Mouse (Mus musculus): ENCODE measurements around the gene Gmpr. TPM values are rescaled to one million over a fixed set of nuclear protein-coding genes. Genes with fewer than 3 reads are reported as not detected.

Gmpr gene
- polyA plus RNA-seq, 1 experiment: 7.6 TPM

- no peaks in the 10 kb centered on the region for H3K9me3 ChIP-seq (replicated peaks; ENCODE audit: control insufficient read depth, insufficient read depth, low read length, poor library complexity, severe bottlenecking)
- H3K9ac ChIP-seq (ENCODE audit: low read depth, poor library complexity, severe bottlenecking): peak overlapping the region; percentile 11; the same call in 1 of the 2 replicates
- no peaks in the 10 kb centered on the region for H3K36me3 ChIP-seq (ENCODE audit: control insufficient read depth, insufficient read depth, low read length, poor library complexity, severe bottlenecking)
- TF ChIP-seq CTCF (IDR thresholded peaks at IDR 0.05; ENCODE audit: low read depth, low read length) (no peak), EP300 (IDR thresholded peaks at IDR 0.05; ENCODE audit: insufficient read depth, low read depth, low read length) (no peak), POLR2A (IDR thresholded peaks at IDR 0.05; ENCODE audit: insufficient read depth, low read length) (no peak)
- H3K4me1 ChIP-seq (ENCODE audit: control insufficient read depth, insufficient read depth, low read length): peaks cover 3% of the 10 kb centered on the region
- H3K27ac ChIP-seq (ENCODE audit: insufficient read depth, low read length): no peak overlapping the region
- H3K27me3 ChIP-seq (ENCODE audit: control insufficient read depth, insufficient read depth, low read length, poor library complexity, severe bottlenecking): no peaks in the 10 kb centered on the region
- peak overlapping the region; percentile 28 for H3K4me3 ChIP-seq (ENCODE audit: low read depth, low read length)
These were observed 1.3 kb downstream of the Gmpr start for GRCm38 (mm10) chr13:45508495-45508894.

DNA sequence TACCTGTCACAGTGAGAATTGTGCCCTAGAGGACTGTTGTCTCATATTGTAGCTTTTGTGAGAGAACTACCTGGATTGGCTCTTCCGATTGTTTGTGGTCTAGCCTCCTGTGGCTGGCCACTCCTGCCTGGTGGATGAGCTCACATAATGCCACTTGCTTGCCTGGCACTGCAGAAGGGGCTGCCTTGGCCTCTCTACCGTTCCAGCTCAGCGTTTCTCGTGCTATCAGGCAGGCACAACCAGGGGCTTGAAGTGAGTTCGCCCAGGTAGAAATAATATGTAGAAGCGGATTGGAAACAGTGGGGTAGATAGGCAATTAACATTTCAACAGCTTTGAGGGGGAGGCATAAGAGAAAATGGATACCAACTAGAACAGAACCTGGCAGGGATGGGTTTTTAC lies 2.1 kb downstream of the Gmpr start:
- H3K4me3 ChIP-seq (ENCODE audit: low read depth, low read length): no peak overlapping the region
- no peak overlapping the region for H3K9ac ChIP-seq (ENCODE audit: low read depth, poor library complexity, severe bottlenecking)
- H3K9me3 ChIP-seq (replicated peaks; ENCODE audit: control insufficient read depth, insufficient read depth, low read length, poor library complexity, severe bottlenecking): no peaks in the 10 kb centered on the region
- H3K36me3 ChIP-seq (ENCODE audit: control insufficient read depth, insufficient read depth, low read length, poor library complexity, severe bottlenecking): no peaks in the 10 kb centered on the region
- H3K27ac ChIP-seq (ENCODE audit: insufficient read depth, low read length): no peak overlapping the region
- H3K4me1 ChIP-seq (ENCODE audit: control insufficient read depth, insufficient read depth, low read length): peaks cover 3% of the 10 kb centered on the region
- no peaks in the 10 kb centered on the region for H3K27me3 ChIP-seq (ENCODE audit: control insufficient read depth, insufficient read depth, low read length, poor library complexity, severe bottlenecking)
- TF ChIP-seq EP300 (IDR thresholded peaks at IDR 0.05; ENCODE audit: insufficient read depth, low read depth, low read length): no peak
- no peak for TF ChIP-seq POLR2A (IDR thresholded peaks at IDR 0.05; ENCODE audit: insufficient read depth, low read length)
- TF ChIP-seq CTCF (IDR thresholded peaks at IDR 0.05; ENCODE audit: low read depth, low read length): no peak

- Histone ChIP-seq H3K4me3 (ENCODE audit: low read depth, low read length) (no peak overlapping the region), H3K27me3 (ENCODE audit: control insufficient read depth, insufficient read depth, low read length, poor library complexity, severe bottlenecking) (no peaks in the 10 kb centered on the region), H3K9ac (ENCODE audit: low read depth, poor library complexity, severe bottlenecking) (no peak overlapping the region), H3K27ac (ENCODE audit: insufficient read depth, low read length) (no peak overlapping the region), H3K9me3 (replicated peaks; ENCODE audit: control insufficient read depth, insufficient read depth, low read length, poor library complexity, severe bottlenecking) (no peaks in the 10 kb centered on the region), H3K4me1 (ENCODE audit: control insufficient read depth, insufficient read depth, low read length) (peaks cover 3% of the 10 kb centered on the region), H3K36me3 (ENCODE audit: control insufficient read depth, insufficient read depth, low read length, poor library complexity, severe bottlenecking) (no peaks in the 10 kb centered on the region)
- TF ChIP-seq POLR2A (IDR thresholded peaks at IDR 0.05; ENCODE audit: insufficient read depth, low read length) (no peak), CTCF (IDR thresholded peaks at IDR 0.05; ENCODE audit: low read depth, low read length) (no peak), EP300 (IDR thresholded peaks at IDR 0.05; ENCODE audit: insufficient read depth, low read depth, low read length) (no peak)
These were observed 4.6 kb downstream of the Gmpr start for GRCm38 (mm10) chr13:45511706-45512435.

DNA sequence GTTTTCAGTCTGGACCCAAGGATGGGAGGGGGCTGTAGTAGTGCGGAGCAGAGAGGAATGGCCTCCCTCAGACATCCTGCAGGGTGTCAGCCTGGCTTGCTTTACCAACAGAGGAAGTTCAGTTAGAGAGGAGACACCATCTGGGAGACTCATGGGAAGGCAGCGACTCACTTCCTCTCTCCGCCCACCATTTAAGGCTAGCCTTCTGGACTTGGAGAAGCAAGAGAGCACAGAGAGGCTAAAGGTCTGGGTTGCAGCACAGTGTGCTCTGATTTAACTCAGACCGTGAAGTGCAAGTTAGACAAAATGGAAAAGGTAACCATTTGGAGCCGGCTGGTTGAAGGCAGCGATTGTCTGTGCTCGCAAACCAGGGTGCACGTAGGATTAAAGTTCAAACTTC lies 5.3 kb downstream of the Gmpr start:
- Histone ChIP-seq H3K9ac (ENCODE audit: low read depth, poor library complexity, severe bottlenecking) (no peak overlapping the region), H3K36me3 (ENCODE audit: control insufficient read depth, insufficient read depth, low read length, poor library complexity, severe bottlenecking) (no peaks in the 10 kb centered on the region), H3K9me3 (replicated peaks; ENCODE audit: control insufficient read depth, insufficient read depth, low read length, poor library complexity, severe bottlenecking) (no peaks in the 10 kb centered on the region), H3K4me1 (ENCODE audit: control insufficient read depth, insufficient read depth, low read length) (peaks cover 3% of the 10 kb centered on the region), H3K27me3 (ENCODE audit: control insufficient read depth, insufficient read depth, low read length, poor library complexity, severe bottlenecking) (no peaks in the 10 kb centered on the region), H3K27ac (ENCODE audit: insufficient read depth, low read length) (no peak overlapping the region), H3K4me3 (ENCODE audit: low read depth, low read length) (no peak overlapping the region)
- TF ChIP-seq POLR2A (IDR thresholded peaks at IDR 0.05; ENCODE audit: insufficient read depth, low read length) (no peak), CTCF (IDR thresholded peaks at IDR 0.05; ENCODE audit: low read depth, low read length) (no peak), EP300 (IDR thresholded peaks at IDR 0.05; ENCODE audit: insufficient read depth, low read depth, low read length) (no peak)

DNA sequence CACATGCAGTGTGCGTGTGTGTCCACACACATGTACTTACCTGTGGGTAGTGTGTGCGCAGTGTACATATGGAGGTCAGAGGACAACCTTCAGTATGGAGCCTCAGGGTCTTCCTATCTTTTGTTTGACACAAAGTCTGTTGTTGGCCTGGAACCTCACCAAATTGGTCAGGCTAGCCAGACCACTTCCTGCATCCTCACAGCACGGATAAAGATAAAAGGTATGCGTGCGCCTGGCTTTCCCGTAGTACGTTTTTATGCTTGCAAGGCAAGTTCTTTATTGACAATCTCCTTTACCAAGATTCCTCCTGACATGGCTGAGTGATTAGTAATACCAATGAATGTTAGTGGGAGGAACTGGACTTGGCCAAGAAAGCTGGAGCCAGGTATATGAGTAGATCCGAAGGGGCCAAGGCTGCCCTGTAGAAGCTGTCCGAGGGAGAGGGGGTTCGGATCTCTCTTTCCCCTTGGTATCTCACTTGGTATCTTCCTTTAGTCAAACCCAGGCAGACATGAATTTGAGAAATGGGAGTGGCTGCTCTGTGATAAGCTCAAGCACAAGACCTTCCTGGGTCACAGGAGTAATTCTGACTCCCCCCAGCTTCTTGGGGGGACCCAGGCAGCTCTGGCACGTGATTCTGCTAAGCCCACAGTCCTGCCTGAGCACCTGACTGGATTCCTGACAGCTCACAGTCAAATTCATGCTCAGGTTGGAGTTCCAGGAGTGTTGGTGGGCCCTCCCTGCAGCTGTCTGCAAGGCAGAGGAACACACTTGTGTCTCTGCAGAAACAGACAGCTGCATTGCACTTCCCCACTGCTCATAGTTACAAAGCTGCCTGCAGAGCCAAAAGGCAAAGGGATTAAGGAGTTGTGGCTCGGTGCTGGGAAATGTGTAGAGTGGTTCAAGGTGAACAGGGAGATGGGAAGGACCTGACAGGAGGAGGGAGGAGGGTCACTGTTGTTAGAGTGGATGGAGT lies 6.1 kb downstream of the Gmpr start:
- H3K9ac ChIP-seq (ENCODE audit: low read depth, poor library complexity, severe bottlenecking): no peak overlapping the region
- H3K9me3 ChIP-seq (replicated peaks; ENCODE audit: control insufficient read depth, insufficient read depth, low read length, poor library complexity, severe bottlenecking): no peaks in the 10 kb centered on the region
- TF ChIP-seq EP300 (IDR thresholded peaks at IDR 0.05; ENCODE audit: insufficient read depth, low read depth, low read length) (no peak), POLR2A (IDR thresholded peaks at IDR 0.05; ENCODE audit: insufficient read depth, low read length) (no peak), CTCF (IDR thresholded peaks at IDR 0.05; ENCODE audit: low read depth, low read length) (no peak)
- peaks cover 3% of the 10 kb centered on the region for H3K4me1 ChIP-seq (ENCODE audit: control insufficient read depth, insufficient read depth, low read length)
- H3K27me3 ChIP-seq (ENCODE audit: control insufficient read depth, insufficient read depth, low read length, poor library complexity, severe bottlenecking): no peaks in the 10 kb centered on the region
- H3K27ac ChIP-seq (ENCODE audit: insufficient read depth, low read length): no peak overlapping the region
- H3K4me3 ChIP-seq (ENCODE audit: low read depth, low read length): no peak overlapping the region
- H3K36me3 ChIP-seq (ENCODE audit: control insufficient read depth, insufficient read depth, low read length, poor library complexity, severe bottlenecking): no peaks in the 10 kb centered on the region
